Mouse (Mus musculus): ENCODE results near the gene Spata16.

Spata16 gene

GRCm38 (mm10) chr3:26980371-26980770 is 343.0 kb downstream of the Spata16 start:
- DNase-seq = no peak

GRCm38 (mm10) chr3:26981979-26982623 is 344.7 kb downstream of the Spata16 start:
- no peak for DNase-seq

- no peak for DNase-seq
Observed at GRCm38 (mm10) chr3:26983749-26984148, 346.3 kb downstream of the Spata16 start.

- no peak for DNase-seq
Observed at GRCm38 (mm10) chr3:27006844-27007243, 369.4 kb downstream of the Spata16 start.

GRCm38 (mm10) chr3:27027957-27028356 is 390.5 kb downstream of the Spata16 start:
- no peak for DNase-seq

- no peak for DNase-seq
Observed at GRCm38 (mm10) chr3:27028526-27028925, 391.1 kb downstream of the Spata16 start.

- DNase-seq = no peak
Observed at GRCm38 (mm10) chr3:27030067-27030857, 392.8 kb downstream of the Spata16 start.
